Mouse (Mus musculus) neural tube, embryonic 14.5 days (tissue): ENCODE results near the gene Ythdf2. TPM values are rescaled to one million over a fixed set of nuclear protein-coding genes. Genes with fewer than 3 reads are reported as not detected.

Experiments
- ATAC-seq: fragments of 200-750 bp; cut with Nextera tagmentation; 2 replicates; pipeline ENCODE4 v1.8.0; 2017; ENCODE audit warnings: low read depth, mild to moderate bottlenecking, moderate TSS enrichment, moderate library complexity
- H3K27ac ChIP-seq: fragments of 300-500 bp; sonication (generic); 2 replicates; pipeline ENCODE4 v1.5.1; 2014; ENCODE audit warnings: low read depth, mild to moderate bottlenecking, control low read depth, low read length, moderate library complexity, mixed read lengths
- H3K27me3 ChIP-seq: fragments of 300-500 bp; sonication (generic); 2 replicates; pipeline ENCODE4 v1.6.1; 2014; ENCODE audit warnings: low read length; ENCODE audit not compliant: control insufficient read depth, insufficient read depth
- H3K36me3 ChIP-seq: fragments of 300-500 bp; sonication (generic); 2 replicates; pipeline ENCODE4 v1.6.1; 2014; ENCODE audit warnings: low read length, mixed read lengths; ENCODE audit not compliant: control insufficient read depth, insufficient read depth
- H3K4me1 ChIP-seq: fragments of 300-500 bp; sonication (generic); 2 replicates; pipeline ENCODE4 v1.6.1; 2014; ENCODE audit warnings: low read length; ENCODE audit not compliant: control insufficient read depth, insufficient read depth
- H3K4me2 ChIP-seq: fragments of 300-500 bp; sonication (generic); 2 replicates; pipeline ENCODE4 v1.6.1; 2014; ENCODE audit warnings: mild to moderate bottlenecking, low read depth, low read length, control low read depth
- H3K4me3 ChIP-seq: fragments of 300-500 bp; sonication (generic); 2 replicates; pipeline ENCODE4 v1.5.1; 2014; ENCODE audit warnings: low read depth, low read length, control low read depth, mixed read lengths
- H3K9ac ChIP-seq: fragments of 300-500 bp; sonication (generic); replicated peaks from 2 replicates; pipeline ENCODE4 v1.6.1; 2014; ENCODE audit warnings: low read depth, mild to moderate bottlenecking, control low read depth, low read length, mixed read lengths
- H3K9me3 ChIP-seq: fragments of 300-500 bp; sonication (generic); 2 replicates; pipeline ENCODE4 v1.6.1; 2016; ENCODE audit warnings: low read length; ENCODE audit not compliant: control insufficient read depth
- WGBS: fragments of 180-500 bp; shearing (Covaris S2); extraction: QIAGEN DNeasy Blood & Tissue Kit; methylation state at CpG from one replicate; pipeline ENCODE4 v1.1.7; 2014; 5-methylcytosine and 5-hydroxymethylcytosine counted together
- microRNA-seq: library from miRNA; unstranded; fragments of <30 nt; microRNA quantifications from one replicate; pipeline ENCODE4, GENCODE M21; 2016
- polyA plus RNA-seq: library from polyadenylated mRNA; unstranded; fragments of >200 nt; fragmentation: Nextera tagmentation; extraction: Ambion mirVana; gene quantifications from 2 replicates; pipeline ENCODE4 v1.2.1, GENCODE M21; 2014

Gene Ythdf2
- polyA plus RNA-seq, 1 experiment from 2014 or later = 124 TPM

DNA sequence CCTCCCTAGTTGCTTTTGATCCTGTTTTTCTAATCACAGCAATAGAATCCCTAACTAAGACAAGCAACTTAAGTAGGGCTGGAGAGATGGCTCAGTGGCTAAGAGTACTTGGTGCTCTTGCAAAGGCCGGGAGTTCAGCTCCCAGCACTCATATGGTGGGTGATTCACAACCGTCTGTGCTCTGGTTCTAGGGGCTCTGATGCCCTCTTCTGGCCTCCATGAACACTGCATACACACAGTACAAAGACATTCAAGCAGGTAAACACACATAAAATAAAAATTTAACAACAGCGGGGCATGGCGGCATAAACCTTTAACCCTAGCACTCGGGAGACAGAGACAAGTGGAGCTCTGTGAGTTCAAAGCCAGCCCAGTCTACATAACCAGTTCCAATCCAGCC lies 65.9 kb downstream of the Ythdf2 start:
- H3K4me3 ChIP-seq = no peak overlapping the region
- H3K4me2 ChIP-seq = no peak overlapping the region
- H3K9me3 ChIP-seq = no peaks in the 10 kb centered on the region
- no peaks in the 10 kb centered on the region for H3K4me1 ChIP-seq
- H3K9ac ChIP-seq = no peak overlapping the region
- peaks cover 31% of the 10 kb centered on the region for H3K27me3 ChIP-seq
- no peaks in the 10 kb centered on the region for H3K36me3 ChIP-seq
- WGBS = 79% methylated on average over 5 of the region's 5 CpGs
- no peak overlapping the region for H3K27ac ChIP-seq
- no peak for ATAC-seq

GRCm38 (mm10) chr4:132145092-132145491 lies 67.0 kb downstream of the Ythdf2 start:
- Histone ChIP-seq H3K4me2 (no peak overlapping the region), H3K4me1 (no peaks in the 10 kb centered on the region), H3K9ac (no peak overlapping the region), H3K27me3 (peaks cover 31% of the 10 kb centered on the region), H3K27ac (no peak overlapping the region), H3K4me3 (no peak overlapping the region), H3K36me3 (no peaks in the 10 kb centered on the region), H3K9me3 (no peaks in the 10 kb centered on the region)
- no peak for ATAC-seq
- 38% methylated on average over 10 of the region's 10 CpGs for WGBS

- WGBS = under 1% methylated on average over 83 of the region's 89 CpGs
- Histone ChIP-seq H3K9me3 (no peaks in the 10 kb centered on the region), H3K27me3 (peaks cover 31% of the 10 kb centered on the region), H3K36me3 (no peaks in the 10 kb centered on the region), H3K4me1 (no peaks in the 10 kb centered on the region), H3K9ac (no peak within 1 kb of the TSS; the same call in 1 of the 2 replicates), H3K4me3 (peak within 1 kb of the TSS; percentile 33), H3K27ac (no peak within 1 kb of the TSS), H3K4me2 (peak within 1 kb of the TSS; percentile 61)
- 0 out of 2 replicates have a peak, but pooled peaks have one; percentile 24 for ATAC-seq
Measured at GRCm38 (mm10) chr4:132144080-132144841, 67.8 kb downstream of the Ythdf2 start, which contains the start of gene Oprd1. Gene Oprd1 (minus strand): TSS chr4:132144486.

DNA sequence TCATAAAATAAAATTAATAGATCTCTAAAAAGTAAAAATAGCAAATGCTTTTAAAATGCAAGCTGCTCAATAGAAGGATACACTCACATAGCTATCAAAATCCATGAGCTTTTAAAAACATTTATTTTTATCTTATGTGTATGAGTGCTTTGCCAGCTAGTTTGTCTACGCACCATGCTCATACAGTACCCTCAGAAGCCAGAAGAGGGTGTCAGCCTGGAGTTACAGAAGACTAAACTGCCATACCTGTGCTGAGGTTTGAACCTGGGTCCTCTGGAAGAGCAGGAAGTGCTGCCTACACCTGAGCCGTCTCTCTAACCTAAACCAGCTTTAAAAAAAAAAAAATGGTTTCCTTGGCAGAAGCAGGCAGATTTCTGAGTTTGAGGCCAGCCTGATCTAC lies 73.5 kb downstream of the Ythdf2 start:
- Histone ChIP-seq H3K4me1 (no peaks in the 10 kb centered on the region), H3K9me3 (no peaks in the 10 kb centered on the region), H3K27me3 (peaks cover 8% of the 10 kb centered on the region), H3K27ac (no peak overlapping the region), H3K9ac (no peak overlapping the region), H3K4me2 (no peak overlapping the region), H3K36me3 (no peaks in the 10 kb centered on the region), H3K4me3 (no peak overlapping the region)
- WGBS = 88% methylated on average over 2 of the region's 2 CpGs
- no peak for ATAC-seq

DNA sequence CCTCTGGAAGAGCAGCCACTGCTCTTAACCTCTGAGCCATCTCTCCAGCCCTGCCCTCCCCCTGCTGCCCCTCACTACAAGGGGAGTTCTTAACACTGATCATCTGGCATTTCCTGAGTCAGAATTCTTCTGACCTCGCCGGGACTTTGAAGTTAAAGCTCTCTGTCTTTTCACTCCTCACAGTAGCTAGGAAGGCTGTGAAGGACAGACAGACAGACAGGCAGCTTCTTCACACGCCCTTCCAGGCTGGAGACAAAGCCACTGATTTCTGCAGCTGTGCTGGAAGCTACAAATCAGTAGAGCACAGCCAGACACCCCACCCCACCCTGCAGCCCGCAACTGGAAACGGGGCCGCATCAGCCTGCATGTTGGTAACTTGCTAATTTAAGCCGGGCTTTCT lies 75.1 kb downstream of the Ythdf2 start:
- WGBS = 84% methylated on average over 7 of the region's 7 CpGs
- H3K27me3 ChIP-seq = no peaks in the 10 kb centered on the region
- H3K27ac ChIP-seq = no peak overlapping the region
- H3K4me2 ChIP-seq = no peak overlapping the region
- no peak overlapping the region for H3K4me3 ChIP-seq
- H3K36me3 ChIP-seq = no peaks in the 10 kb centered on the region
- ATAC-seq = no peak
- H3K9ac ChIP-seq = no peak overlapping the region
- H3K4me1 ChIP-seq = no peaks in the 10 kb centered on the region
- H3K9me3 ChIP-seq = no peaks in the 10 kb centered on the region

Small RNA genes lying within 50 kb of the gene (microRNA-seq; reads per million reads assigned to microRNA genes)
- gene Gm22033 = not detected

Other genes with a start within 250 kb of the Ythdf2 start
- gene Gm10300, start 137.6 kb downstream of the Ythdf2 start, polyA plus RNA-seq = not detected in 2 replicates
- 68.1 and 86.1 TPM in 2 replicates for gene Epb41, start 137.0 kb downstream of the Ythdf2 start, polyA plus RNA-seq
- gene Oprd1, start 67.8 kb downstream of the Ythdf2 start, polyA plus RNA-seq = 0.63 and 0.95 TPM in 2 replicates
- 38.1 and 38.3 TPM in 2 replicates for gene Gmeb1, start 49.3 kb upstream of the Ythdf2 start, polyA plus RNA-seq
- 39.8 and 40.2 TPM in 2 replicates for gene Taf12, start 62.1 kb upstream of the Ythdf2 start, polyA plus RNA-seq
- gene Rab42, start 91.1 kb upstream of the Ythdf2 start, polyA plus RNA-seq = 1.4 and 3.0 TPM in 2 replicates
- gene Trnau1ap, start 117.2 kb upstream of the Ythdf2 start, polyA plus RNA-seq = 66.0 and 71.9 TPM in 2 replicates
- 14.0 and 22.1 TPM in 2 replicates for gene Rcc1, start 141.3 kb upstream of the Ythdf2 start, polyA plus RNA-seq
- gene Phactr4, start 210.2 kb upstream of the Ythdf2 start, polyA plus RNA-seq = 7.6 and 8.8 TPM in 2 replicates